Mouse (Mus musculus): Measurements from ENCODE around the gene Cd177. TPM values are rescaled to one million over a fixed set of nuclear protein-coding genes. Genes with fewer than 3 reads are reported as not detected.
"Not testable (repeated sequence)": the region's sequence is repeated elsewhere in the genome, so short reads cannot be mapped to it uniquely, and the experiment has no call there.

The Cd177 gene
- total and polyA plus RNA-seq, 3 experiments: 0.11 TPM; not detected in 2

DNA sequence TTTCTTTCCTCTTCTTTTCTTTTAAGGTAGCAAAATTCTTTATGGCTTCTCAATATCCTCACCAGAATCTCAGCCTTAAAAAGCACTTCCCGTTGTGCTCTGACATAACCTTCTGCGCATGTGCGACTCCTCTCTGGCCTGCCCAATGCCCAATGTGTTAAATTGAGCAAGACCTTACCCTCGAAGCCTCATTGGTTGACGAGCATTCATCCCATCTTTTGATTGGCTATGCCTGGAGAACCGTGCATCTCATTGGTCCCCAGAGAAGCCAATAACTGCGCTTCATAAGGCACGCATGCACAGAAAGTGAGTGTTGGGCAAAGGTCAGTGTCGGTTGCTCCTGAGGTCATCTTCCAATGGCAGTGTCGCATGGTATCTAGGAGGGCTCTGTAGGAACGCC is 33.3 kb downstream of the Cd177 start, which contains the start of gene Gm4763:
Gene Gm4763, minus strand, starts transcription at position 101 of the 400 bp plus-strand sequence.
- H3K27ac ChIP-seq (ENCODE audit: control insufficient read depth, low read depth, low read length); H3K4me3 ChIP-seq (ENCODE audit: control insufficient read depth in 1 of 2, insufficient read depth in 1 of 2, low read depth in 2 of 2, low read length in 2 of 2); H3K36me3 ChIP-seq (ENCODE audit: control insufficient read depth in 1 of 2, insufficient read depth in 2 of 2, low read length in 2 of 2); H3K9me3 ChIP-seq (replicated peaks; ENCODE audit: insufficient read depth, low read length); H3K9ac ChIP-seq (ENCODE audit: control insufficient read depth, low read depth, low read length, poor library complexity, severe bottlenecking); H3K79me2 ChIP-seq (ENCODE audit: control insufficient read depth, insufficient read depth, low read length, poor library complexity); DNase-seq (ENCODE audit: low read depth, low spot score); H3K27me3 ChIP-seq (ENCODE audit: control insufficient read depth in 1 of 2, insufficient read depth in 2 of 2, low read length in 2 of 2); H3K4me1 ChIP-seq (ENCODE audit: control insufficient read depth in 1 of 2, insufficient read depth in 2 of 2, low read length in 2 of 2): not testable (repeated sequence)

DNA sequence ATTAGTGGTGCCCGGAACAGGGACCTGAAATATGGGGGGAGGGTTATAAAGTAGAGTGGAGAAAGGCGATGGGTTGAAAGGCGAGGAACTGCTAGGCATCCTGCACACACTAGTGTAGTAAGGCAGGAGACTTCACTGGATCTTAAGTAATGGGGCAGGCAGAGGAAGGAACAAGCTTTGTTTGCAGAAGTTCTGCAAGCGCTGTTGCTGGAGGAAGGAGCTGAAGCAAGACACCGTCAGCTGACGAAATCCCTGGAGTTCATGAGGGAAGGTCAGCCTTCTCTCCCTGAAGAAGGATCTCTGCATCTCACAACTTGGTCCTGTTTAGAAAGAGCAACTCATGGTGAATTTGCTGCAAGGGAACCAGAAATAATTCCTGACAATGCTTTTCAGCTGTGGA is 45.1 kb downstream of the Cd177 start:
- no peaks in the 10 kb centered on the region for H3K9me3 ChIP-seq (replicated peaks; ENCODE audit: insufficient read depth, low read length)
- H3K9ac ChIP-seq (ENCODE audit: control insufficient read depth, low read depth, low read length, poor library complexity, severe bottlenecking): no peak overlapping the region
- H3K27ac ChIP-seq (ENCODE audit: control insufficient read depth, low read depth, low read length): no peak overlapping the region
- no peaks in the 10 kb centered on the region; a peak in 1 of 4 replicates for H3K27me3 ChIP-seq (ENCODE audit: control insufficient read depth in 1 of 2, insufficient read depth in 2 of 2, low read length in 2 of 2)
- H3K4me3 ChIP-seq (ENCODE audit: control insufficient read depth in 1 of 2, insufficient read depth in 1 of 2, low read depth in 2 of 2, low read length in 2 of 2): no peak overlapping the region
- no peaks in the 10 kb centered on the region for H3K4me1 ChIP-seq (ENCODE audit: control insufficient read depth in 1 of 2, insufficient read depth in 2 of 2, low read length in 2 of 2)
- TF ChIP-seq CTCF (IDR thresholded peaks at IDR 0.05 in 2 of 3, conservative IDR thresholded peaks at IDR 0.05 in 1 of 3; ENCODE audit: control insufficient read depth in 1 of 3, insufficient read depth in 1 of 3, low read depth in 2 of 3, low read length in 3 of 3, poor library complexity in 1 of 3, severe bottlenecking in 1 of 3) (no peak), MAFK (IDR thresholded peaks at IDR 0.05; ENCODE audit: borderline replicate concordance, low read depth, low read length) (no peak), EP300 (IDR thresholded peaks at IDR 0.05; ENCODE audit: low read depth in 1 of 2, low read length in 2 of 2) (no peak), CHD1 (IDR thresholded peaks at IDR 0.05; ENCODE audit: low read depth, low read length) (no peak), BHLHE40 (IDR thresholded peaks at IDR 0.05; ENCODE audit: borderline replicate concordance, low read depth, low read length) (no peak), NELFE (IDR thresholded peaks at IDR 0.05; ENCODE audit: low read depth, low read length) (no peak), MAX (IDR thresholded peaks at IDR 0.05; ENCODE audit: low read length) (no peak), ZC3H11A (IDR thresholded peaks at IDR 0.05; ENCODE audit: low read depth, low read length) (no peak), ETS1 (IDR thresholded peaks at IDR 0.05; ENCODE audit: low read depth, low read length) (no peak), JUND (IDR thresholded peaks at IDR 0.05; ENCODE audit: low read depth, low read length) (no peak)
- H3K79me2 ChIP-seq (ENCODE audit: control insufficient read depth, insufficient read depth, low read length, poor library complexity): no peaks in the 10 kb centered on the region
- no peaks in the 10 kb centered on the region for H3K36me3 ChIP-seq (ENCODE audit: control insufficient read depth in 1 of 2, insufficient read depth in 2 of 2, low read length in 2 of 2)
- DNase-seq (ENCODE audit: low read depth, low spot score): no peak

DNA sequence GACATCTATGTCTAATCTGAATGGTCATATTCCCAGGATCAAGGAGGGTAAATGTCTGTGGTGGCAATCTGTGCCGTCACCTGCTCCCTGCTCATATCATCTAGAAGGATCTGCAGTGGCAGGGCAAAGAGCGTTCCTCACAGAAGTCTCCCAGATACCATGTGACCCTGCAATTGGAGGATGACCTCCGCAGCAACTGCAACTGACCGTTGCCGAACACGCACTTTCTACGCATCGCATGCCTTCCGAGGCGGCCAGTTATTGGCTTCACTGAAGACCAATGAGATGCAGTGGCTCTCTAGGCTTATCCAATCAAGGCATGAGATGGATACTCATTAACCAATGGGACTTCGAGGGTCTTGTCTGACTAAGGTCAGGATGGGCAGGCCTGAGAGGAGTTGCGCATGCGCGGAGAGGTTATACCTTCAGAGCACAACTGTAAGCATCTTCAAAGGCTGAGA is 51.2 kb downstream of the Cd177 start, which contains the start of gene BC049730:
Gene BC049730, plus strand, starts transcription at position 411 of the 461 bp plus-strand sequence.
- Histone ChIP-seq H3K4me1 (ENCODE audit: control insufficient read depth in 1 of 2, insufficient read depth in 2 of 2, low read length in 2 of 2) (no peaks in the 10 kb centered on the region), H3K4me3 (ENCODE audit: control insufficient read depth in 1 of 2, insufficient read depth in 1 of 2, low read depth in 2 of 2, low read length in 2 of 2) (no peak within 1 kb of the TSS), H3K9ac (ENCODE audit: control insufficient read depth, low read depth, low read length, poor library complexity, severe bottlenecking) (no peak within 1 kb of the TSS), H3K27me3 (ENCODE audit: control insufficient read depth in 1 of 2, insufficient read depth in 2 of 2, low read length in 2 of 2) (peaks cover 9 to 14% of the 10 kb centered on the region in 2 experiments), H3K36me3 (ENCODE audit: control insufficient read depth in 1 of 2, insufficient read depth in 2 of 2, low read length in 2 of 2) (no peaks in the 10 kb centered on the region), H3K27ac (ENCODE audit: control insufficient read depth, low read depth, low read length) (no peak within 1 kb of the TSS), H3K79me2 (ENCODE audit: control insufficient read depth, insufficient read depth, low read length, poor library complexity) (no peaks in the 10 kb centered on the region), H3K9me3 (replicated peaks; ENCODE audit: insufficient read depth, low read length) (no peaks in the 10 kb centered on the region)
- TF ChIP-seq HCFC1 (IDR thresholded peaks at IDR 0.05; ENCODE audit: low read depth, low read length) (no peak), RCOR1 (IDR thresholded peaks at IDR 0.05; ENCODE audit: low read depth, low read length) (no peak), ETS1 (IDR thresholded peaks at IDR 0.05; ENCODE audit: low read depth, low read length) (no peak), GATA1 (IDR thresholded peaks at IDR 0.05; ENCODE audit: low read depth, low read length) (no peak), NELFE (IDR thresholded peaks at IDR 0.05; ENCODE audit: low read depth, low read length) (no peak), TCF12 (IDR thresholded peaks at IDR 0.05; ENCODE audit: low read depth, low read length) (no peak), ELF1 (IDR thresholded peaks at IDR 0.05; ENCODE audit: low read depth, low read length) (no peak), RAD21 (IDR thresholded peaks at IDR 0.05; ENCODE audit: low read depth, low read length) (no peak), POLR2AphosphoS2 (IDR thresholded peaks at IDR 0.05; ENCODE audit: low read length) (no peak), KAT2A (conservative IDR thresholded peaks at IDR 0.05; ENCODE audit: low read depth, low read length) (no peak), TAL1 (IDR thresholded peaks at IDR 0.05; ENCODE audit: low read length) (no peak)
- no peak for DNase-seq (ENCODE audit: low read depth, low spot score)

DNA sequence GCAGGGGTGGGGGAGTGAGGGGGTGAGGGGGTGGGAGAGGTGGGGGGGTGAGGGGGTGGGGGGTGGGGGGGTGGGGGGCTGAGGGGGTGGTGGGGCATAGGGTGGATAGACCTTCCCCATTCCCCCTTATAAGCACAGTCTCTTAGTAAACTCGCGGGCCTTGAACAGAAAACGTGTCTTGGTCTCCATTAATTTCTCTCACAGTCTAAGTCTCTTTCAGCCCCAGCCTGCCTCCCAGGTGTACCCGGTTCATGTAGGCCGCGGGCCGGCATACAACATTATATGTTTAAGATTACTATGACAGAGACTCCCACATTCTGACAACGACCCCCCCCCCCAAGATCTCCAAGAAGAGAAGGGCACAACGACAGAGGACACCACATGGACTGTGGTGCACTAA is 57.3 kb downstream of the Cd177 start:
- peaks cover 9 to 14% of the 10 kb centered on the region in 2 experiments for H3K27me3 ChIP-seq (ENCODE audit: control insufficient read depth in 1 of 2, insufficient read depth in 2 of 2, low read length in 2 of 2)
- not testable (repeated sequence) for H3K27ac ChIP-seq (ENCODE audit: control insufficient read depth, low read depth, low read length); H3K4me3 ChIP-seq (ENCODE audit: control insufficient read depth in 1 of 2, insufficient read depth in 1 of 2, low read depth in 2 of 2, low read length in 2 of 2); H3K79me2 ChIP-seq (ENCODE audit: control insufficient read depth, insufficient read depth, low read length, poor library complexity); DNase-seq (ENCODE audit: low read depth, low spot score); H3K36me3 ChIP-seq (ENCODE audit: control insufficient read depth in 1 of 2, insufficient read depth in 2 of 2, low read length in 2 of 2); H3K9ac ChIP-seq (ENCODE audit: control insufficient read depth, low read depth, low read length, poor library complexity, severe bottlenecking); H3K9me3 ChIP-seq (replicated peaks; ENCODE audit: insufficient read depth, low read length); H3K4me1 ChIP-seq (ENCODE audit: control insufficient read depth in 1 of 2, insufficient read depth in 2 of 2, low read length in 2 of 2)
